ENCODE assay signal across 20 mouse cellular contexts in genomic region chr14:57968873-57969272, GRCm38 (mm10). TPM values are rescaled to one million over a fixed set of nuclear protein-coding genes. Genes with fewer than 3 reads are reported as not detected.
DNase-seq lines count a peak whose midpoint lies in the region; ATAC-seq lines count a peak whose summit lies in the region.
"Had no signal": no experiment of that assay in that cellular context is flagged by ENCODE, and none has a peak within 500 bp of the region (broad histone marks: within the 10 kb centered on the region; RNA-seq: fewer than 3 reads in every experiment).

No protein-coding gene starts in this region.

- peak; percentile 36 for DNase-seq in c-Kit-positive CD71-positive TER-119-negative erythroid progenitor cells, embryonic 14.5 days (ENCODE audit: low read depth)
- DNase-seq in kidney, postnatal 10 days, result no peak
- no peak for DNase-seq in adrenal gland, adult 8-10 months
- DNase-seq in Muller cell, postnatal 12 days (ENCODE audit: inconsistent ontology term), result no peak
- DNase-seq: adrenal gland, adult 2 months; adrenal gland, postnatal 36 days; cerebellum, adult 11-12 months; cerebellum, adult 9-11 months; cerebellum, postnatal 36 days; gastrocnemius, postnatal 10 days; heart, postnatal 36 days had no signal

- H3K4me3 ChIP-seq in erythroblast, embryonic 14.5 days (replicated peaks), result peak overlapping the region; percentile 30
- no peak overlapping the region for H3K4me3 ChIP-seq in liver, embryonic 12.5 days
- H3K4me3 ChIP-seq in liver, embryonic 16.5 days (ENCODE audit: low read depth, low read length), result no peak overlapping the region
- H3K4me3 ChIP-seq: embryonic facial prominence, embryonic 13.5 days; forebrain, embryonic 15.5 days; heart, embryonic 12.5 days; hindbrain, embryonic 15.5 days had no signal

- H3K9ac ChIP-seq in liver, embryonic 12.5 days, result no peak overlapping the region
- H3K9ac ChIP-seq in liver, embryonic 16.5 days (ENCODE audit: low read depth, low read length), result no peak overlapping the region
- H3K9ac ChIP-seq: embryonic facial prominence, embryonic 13.5 days; forebrain, embryonic 15.5 days; heart, embryonic 12.5 days; hindbrain, embryonic 15.5 days had no signal

- ATAC-seq in liver, embryonic 12.5 days, result peak; percentile 72
- ATAC-seq in liver, embryonic 16.5 days (ENCODE audit: low read depth), result peak; percentile 76
- no peak for ATAC-seq in megakaryocyte, adult 5-6 weeks (ENCODE audit: poor library complexity, severe bottlenecking)
- ATAC-seq: forebrain, embryonic 15.5 days had no signal

- H3K36me3 ChIP-seq in erythroblast, embryonic 14.5 days (ENCODE audit: control insufficient read depth), result peaks cover 30% of the 10 kb centered on the region
- H3K36me3 ChIP-seq in liver, embryonic 12.5 days, result peaks cover 8% of the 10 kb centered on the region
- H3K36me3 ChIP-seq in liver, embryonic 16.5 days (ENCODE audit: control insufficient read depth, insufficient read depth), result no peaks in the 10 kb centered on the region

- peaks cover 48% of the 10 kb centered on the region for H3K4me1 ChIP-seq in erythroblast, embryonic 14.5 days (ENCODE audit: control insufficient read depth)
- peaks cover 36% of the 10 kb centered on the region for H3K4me1 ChIP-seq in liver, embryonic 12.5 days
- H3K4me1 ChIP-seq in liver, embryonic 16.5 days (ENCODE audit: control insufficient read depth, low read depth, low read length), result peaks cover 13% of the 10 kb centered on the region
- H3K4me1 ChIP-seq: embryonic facial prominence, embryonic 13.5 days; forebrain, embryonic 15.5 days; hindbrain, embryonic 15.5 days had no signal

- 0 out of 2 replicates have a peak overlapping the region, but pooled peaks have one; percentile 12 for H3K4me2 ChIP-seq in liver, embryonic 12.5 days
- peak overlapping the region; percentile 17 for H3K4me2 ChIP-seq in liver, embryonic 16.5 days (ENCODE audit: low read depth, low read length)
- H3K4me2 ChIP-seq: embryonic facial prominence, embryonic 13.5 days; forebrain, embryonic 15.5 days; heart, embryonic 12.5 days; hindbrain, embryonic 15.5 days had no signal

- no peaks in the 10 kb centered on the region for H3K9me3 ChIP-seq in erythroblast, embryonic 14.5 days (ENCODE audit: control insufficient read depth, low read length)
- H3K9me3 ChIP-seq in liver, embryonic 12.5 days (replicated peaks), result no peaks in the 10 kb centered on the region
- H3K9me3 ChIP-seq in liver, embryonic 16.5 days (replicated peaks; ENCODE audit: control insufficient read depth, low read length), result no peaks in the 10 kb centered on the region
- H3K9me3 ChIP-seq: embryonic facial prominence, embryonic 13.5 days; forebrain, embryonic 15.5 days; heart, embryonic 12.5 days; hindbrain, embryonic 15.5 days had no signal

- H3K27ac ChIP-seq in liver, embryonic 12.5 days, result peak overlapping the region; percentile 67
- H3K27ac ChIP-seq in liver, embryonic 16.5 days (ENCODE audit: low read length), result 0 out of 2 replicates have a peak overlapping the region, but pooled peaks have one; percentile 9
- H3K27ac ChIP-seq: embryonic facial prominence, embryonic 13.5 days; forebrain, embryonic 15.5 days; hindbrain, embryonic 15.5 days had no signal

- WGBS in liver, embryonic 12.5 days (ENCODE audit: insufficient replicate concordance), result 49% methylated on average over 6 of the region's 6 CpGs
- 49% methylated on average over 6 of the region's 6 CpGs for WGBS in liver, embryonic 16.5 days (ENCODE audit: insufficient replicate concordance)

- no peaks in the 10 kb centered on the region for H3K27me3 ChIP-seq in erythroblast, embryonic 14.5 days (ENCODE audit: control insufficient read depth)
- no peaks in the 10 kb centered on the region for H3K27me3 ChIP-seq in liver, embryonic 12.5 days (replicated peaks)
- H3K27me3 ChIP-seq in liver, embryonic 16.5 days (ENCODE audit: control insufficient read depth, insufficient read depth, low read depth, low read length), result no peaks in the 10 kb centered on the region
- H3K27me3 ChIP-seq: CH12.LX; embryonic facial prominence, embryonic 13.5 days; forebrain, embryonic 15.5 days; heart, embryonic 12.5 days; hindbrain, embryonic 15.5 days had no signal

RNA-seq across cellular contexts. Expression of gene Micu2, which starts 30.2 kb away (rescaled TPM):
- 2.2 and 5.8 TPM in 2 replicates for polyA plus RNA-seq in erythroblast, embryonic 14.5 days (2012)
- 49.9 and 51.5 TPM in 2 replicates for polyA plus RNA-seq in liver, embryonic 12.5 days (2016; fragmentation: Nextera tagmentation; extraction: Ambion mirVana)
- 34.1 and 34.3 TPM in 2 replicates for polyA plus RNA-seq in liver, embryonic 16.5 days (2015; fragmentation: Nextera tagmentation; extraction: Ambion mirVana)
- total RNA-seq in adrenal gland, adult 8-10 months (2022), result 10 to 100 TPM; 67.9 to 83.7 (median 74.7) TPM
- total RNA-seq in megakaryocyte, adult 5-6 weeks (2015), result 39.4 and 41.9 TPM in 2 replicates
- 80.7 and 97.5 TPM in 2 replicates for total RNA-seq in megakaryocyte, adult 5-6 weeks (2017)
